Mouse (Mus musculus): ENCODE data around the gene Gpnmb. TPM values are rescaled to one million over a fixed set of nuclear protein-coding genes. Genes with fewer than 3 reads are reported as not detected.

Gene Gpnmb
- total RNA-seq (2014; rRNA removed) (0.92 and 1.6 TPM in 2 replicates), polyA plus RNA-seq (2015; fragmentation: Nextera tagmentation; extraction: Ambion mirVana) (1.4 and 1.8 TPM in 2 replicates)

- 0 out of 2 replicates have a peak, but pooled peaks cover 5% of the 10 kb centered on the region for H3K27me3 ChIP-seq (ENCODE audit: insufficient read depth, low read length)
- H3K4me2 ChIP-seq (ENCODE audit: low read depth): no peak within 1 kb of the TSS
- 52% methylated on average over 28 of the region's 28 CpGs for WGBS
- H3K4me1 ChIP-seq (ENCODE audit: insufficient read depth): no peaks in the 10 kb centered on the region
- H3K9me3 ChIP-seq (ENCODE audit: low read length): no peaks in the 10 kb centered on the region
- H3K4me3 ChIP-seq (ENCODE audit: low read depth, low read length): no peak within 1 kb of the TSS
- no peak within 1 kb of the TSS for H3K27ac ChIP-seq (ENCODE audit: low read depth, low read length)
- DNase-seq (no peak), ATAC-seq (no peak)
- no peak for TF ChIP-seq CTCF (IDR thresholded peaks at IDR 0.05; ENCODE audit: low read depth)
- no peak within 1 kb of the TSS for H3K9ac ChIP-seq
- no peaks in the 10 kb centered on the region for H3K36me3 ChIP-seq (ENCODE audit: insufficient read depth)
Observed at GRCm38 (mm10) chr6:49036275-49037267, at the start of gene Gpnmb. TSS of gene Gpnmb (plus strand) at chr6:49036546.

DNA sequence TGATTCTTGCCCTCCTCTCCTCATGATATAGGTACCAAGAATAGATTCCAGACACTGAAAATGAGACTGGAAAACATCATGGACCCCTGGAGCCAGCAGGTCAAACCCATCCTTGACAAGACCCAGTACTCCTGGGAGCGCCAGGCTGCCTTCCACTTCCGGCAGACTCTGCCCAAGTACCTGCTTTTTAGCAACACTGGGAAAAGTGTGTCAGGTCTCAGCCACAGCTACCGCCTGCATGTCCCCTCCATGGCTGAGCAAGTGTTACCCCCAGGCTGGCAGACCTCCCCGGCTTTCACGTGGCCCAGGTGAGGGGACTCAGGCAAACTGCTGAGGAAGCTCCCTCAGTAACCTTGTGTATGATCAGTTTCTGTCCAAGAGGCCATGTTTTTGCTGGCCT lies 46.4 kb upstream of the Gpnmb start:
- H3K9ac ChIP-seq: no peak overlapping the region
- WGBS: 90% methylated on average over 5 of the region's 5 CpGs
- H3K36me3 ChIP-seq (ENCODE audit: insufficient read depth): no peaks in the 10 kb centered on the region
- H3K27ac ChIP-seq (ENCODE audit: low read depth, low read length): no peak overlapping the region
- no peak overlapping the region for H3K4me3 ChIP-seq (ENCODE audit: low read depth, low read length)
- no peak for TF ChIP-seq CTCF (IDR thresholded peaks at IDR 0.05; ENCODE audit: low read depth)
- ATAC-seq: no peak
- H3K4me2 ChIP-seq (ENCODE audit: low read depth): no peak overlapping the region
- no peaks in the 10 kb centered on the region for H3K9me3 ChIP-seq (ENCODE audit: low read length)
- no peaks in the 10 kb centered on the region for H3K27me3 ChIP-seq (ENCODE audit: insufficient read depth, low read length)
- no peak for DNase-seq
- H3K4me1 ChIP-seq (ENCODE audit: insufficient read depth): no peaks in the 10 kb centered on the region

DNA sequence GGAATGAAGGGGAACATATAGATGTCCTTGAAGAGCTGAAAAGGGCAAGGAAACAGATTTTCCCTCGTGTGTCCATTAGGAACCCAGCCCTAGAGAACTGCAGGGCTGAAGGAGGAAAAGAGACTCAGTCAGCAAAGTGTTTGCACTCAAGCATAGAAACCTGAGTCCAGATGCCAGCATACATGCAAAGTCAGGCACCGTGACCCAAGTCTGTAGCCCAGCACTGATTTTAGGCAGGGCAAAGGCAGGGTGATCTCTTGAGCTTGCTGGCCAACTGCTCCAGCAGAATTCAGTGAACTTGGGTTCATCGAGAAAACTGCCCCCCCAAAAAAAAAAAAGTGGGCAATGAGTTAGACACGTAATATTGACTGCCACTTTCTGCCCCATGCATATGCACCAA lies 44.4 kb upstream of the Gpnmb start:
- no peak for TF ChIP-seq CTCF (IDR thresholded peaks at IDR 0.05; ENCODE audit: low read depth)
- H3K4me1 ChIP-seq (ENCODE audit: insufficient read depth): no peaks in the 10 kb centered on the region
- H3K27me3 ChIP-seq (ENCODE audit: insufficient read depth, low read length): no peaks in the 10 kb centered on the region
- no peak overlapping the region for H3K9ac ChIP-seq
- DNase-seq (no peak), ATAC-seq (no peak)
- no peaks in the 10 kb centered on the region for H3K9me3 ChIP-seq (ENCODE audit: low read length)
- H3K4me2 ChIP-seq (ENCODE audit: low read depth): no peak overlapping the region
- H3K4me3 ChIP-seq (ENCODE audit: low read depth, low read length): no peak overlapping the region
- WGBS: 78% methylated on average over 4 of the region's 4 CpGs
- no peaks in the 10 kb centered on the region for H3K36me3 ChIP-seq (ENCODE audit: insufficient read depth)
- no peak overlapping the region for H3K27ac ChIP-seq (ENCODE audit: low read depth, low read length)

DNA sequence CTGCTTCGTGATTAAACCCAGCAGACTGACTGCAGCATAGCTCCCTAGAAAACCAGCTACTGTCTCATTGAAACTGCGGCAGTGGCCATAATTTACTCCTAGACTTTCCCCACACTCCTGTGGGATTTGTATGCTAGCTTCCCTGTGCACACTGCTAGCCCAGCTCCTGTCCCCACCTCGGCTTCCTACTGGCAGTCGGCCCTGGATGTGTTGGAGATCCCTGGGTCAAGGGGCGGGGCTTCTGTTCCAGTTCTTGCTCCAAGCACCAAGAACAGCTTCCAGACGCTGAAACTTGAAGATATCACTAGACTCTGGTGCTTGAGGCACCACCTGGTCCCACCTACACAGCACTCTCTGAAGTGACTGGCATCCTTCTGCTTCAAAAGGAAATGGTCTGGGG lies 38.2 kb upstream of the Gpnmb start:
- no peak overlapping the region for H3K27ac ChIP-seq (ENCODE audit: low read depth, low read length)
- H3K4me1 ChIP-seq (ENCODE audit: insufficient read depth): no peaks in the 10 kb centered on the region
- TF ChIP-seq CTCF (IDR thresholded peaks at IDR 0.05; ENCODE audit: low read depth): no peak
- H3K4me2 ChIP-seq (ENCODE audit: low read depth): no peak overlapping the region
- H3K9ac ChIP-seq: no peak overlapping the region
- H3K36me3 ChIP-seq (ENCODE audit: insufficient read depth): no peaks in the 10 kb centered on the region
- WGBS: 73% methylated on average over 6 of the region's 6 CpGs
- H3K27me3 ChIP-seq (ENCODE audit: insufficient read depth, low read length): no peaks in the 10 kb centered on the region
- H3K4me3 ChIP-seq (ENCODE audit: low read depth, low read length): no peak overlapping the region
- DNase-seq (no peak), ATAC-seq (no peak)
- H3K9me3 ChIP-seq (ENCODE audit: low read length): no peaks in the 10 kb centered on the region

DNA sequence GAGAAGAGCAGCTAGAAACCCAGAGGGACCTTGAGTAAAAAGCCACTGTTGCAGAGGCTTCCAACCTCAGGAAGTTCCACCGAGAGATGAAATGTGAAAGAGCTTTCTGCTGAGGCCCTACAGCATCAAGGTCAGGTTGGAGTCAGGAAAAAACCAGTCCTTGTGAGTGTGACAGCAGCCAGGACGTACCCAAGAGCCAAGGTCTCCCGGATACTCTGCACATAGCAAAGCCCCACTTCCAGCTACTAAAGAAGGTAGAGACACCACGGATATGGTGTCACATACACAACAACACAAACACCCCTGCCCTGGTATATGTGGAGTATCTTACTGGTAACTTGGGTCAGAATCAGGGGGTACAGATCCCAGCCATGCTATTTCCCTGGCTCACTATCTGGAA lies 37.5 kb upstream of the Gpnmb start:
- H3K27me3 ChIP-seq (ENCODE audit: insufficient read depth, low read length): no peaks in the 10 kb centered on the region
- DNase-seq: no peak

DNA sequence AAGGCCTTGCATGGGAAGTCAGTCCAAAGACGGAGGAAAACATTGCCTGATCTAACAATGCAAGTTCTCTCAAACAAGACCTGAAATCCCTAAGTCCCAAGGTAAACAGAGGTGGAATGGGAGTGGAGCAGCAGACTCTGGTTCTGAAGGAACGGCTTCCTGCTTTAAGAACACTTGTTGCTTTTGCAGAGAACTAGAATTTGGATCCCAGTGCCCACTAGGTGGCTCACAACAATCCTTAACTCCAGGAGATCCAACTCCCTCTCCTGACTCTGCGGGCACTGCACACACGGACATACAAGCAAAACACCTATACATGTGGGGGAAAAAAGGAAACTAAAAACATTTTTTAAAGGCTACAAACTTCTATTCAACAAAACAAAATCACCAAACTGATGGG lies 33.0 kb upstream of the Gpnmb start:
- WGBS: 43% methylated on average over 4 of the region's 4 CpGs
- H3K4me3 ChIP-seq (ENCODE audit: low read depth, low read length): no peak overlapping the region

More for the DNA sequence above, 37.5 kb upstream of the Gpnmb start:
- 93% methylated on average over 4 of the region's 4 CpGs for WGBS
- H3K36me3 ChIP-seq (ENCODE audit: insufficient read depth): no peaks in the 10 kb centered on the region
- no peak overlapping the region for H3K27ac ChIP-seq (ENCODE audit: low read depth, low read length)
- no peak overlapping the region for H3K4me2 ChIP-seq (ENCODE audit: low read depth)
- H3K9me3 ChIP-seq (ENCODE audit: low read length): no peaks in the 10 kb centered on the region
- TF ChIP-seq CTCF (IDR thresholded peaks at IDR 0.05; ENCODE audit: low read depth): no peak
- H3K4me3 ChIP-seq (ENCODE audit: low read depth, low read length): no peak overlapping the region
- no peak overlapping the region for H3K9ac ChIP-seq
- ATAC-seq: no peak
- H3K4me1 ChIP-seq (ENCODE audit: insufficient read depth): no peaks in the 10 kb centered on the region

GRCm38 (mm10) chr6:49007981-49008380 lies 28.4 kb upstream of the Gpnmb start:
- H3K27me3 ChIP-seq (ENCODE audit: insufficient read depth, low read length): no peaks in the 10 kb centered on the region
- no peaks in the 10 kb centered on the region for H3K9me3 ChIP-seq (ENCODE audit: low read length)
- ATAC-seq (peak; percentile 36; the same call in 1 of the 2 replicates), DNase-seq (peak; percentile 84)
- H3K4me1 ChIP-seq (ENCODE audit: insufficient read depth): 0 out of 2 replicates have a peak, but pooled peaks cover 4% of the 10 kb centered on the region
- no peaks in the 10 kb centered on the region for H3K36me3 ChIP-seq (ENCODE audit: insufficient read depth)
- peak overlapping the region; percentile 58 for H3K4me2 ChIP-seq (ENCODE audit: low read depth)
- peak overlapping the region; percentile 31 for H3K9ac ChIP-seq
- TF ChIP-seq CTCF (IDR thresholded peaks at IDR 0.05; ENCODE audit: low read depth): peak; percentile 86
- 2% methylated on average over 9 of the region's 9 CpGs for WGBS
- peak overlapping the region; percentile 30 for H3K4me3 ChIP-seq (ENCODE audit: low read depth, low read length)
- H3K27ac ChIP-seq (ENCODE audit: low read depth, low read length): no peak overlapping the region

More for the DNA sequence above, 33.0 kb upstream of the Gpnmb start:
- Histone ChIP-seq H3K4me1 (ENCODE audit: insufficient read depth) (no peaks in the 10 kb centered on the region), H3K9me3 (ENCODE audit: low read length) (no peaks in the 10 kb centered on the region), H3K27me3 (ENCODE audit: insufficient read depth, low read length) (no peaks in the 10 kb centered on the region), H3K36me3 (ENCODE audit: insufficient read depth) (no peaks in the 10 kb centered on the region), H3K9ac (no peak overlapping the region), H3K27ac (ENCODE audit: low read depth, low read length) (no peak overlapping the region), H3K4me2 (ENCODE audit: low read depth) (no peak overlapping the region)
- ATAC-seq (no peak), DNase-seq (peak; percentile 18)
- peak; percentile 57 for TF ChIP-seq CTCF (IDR thresholded peaks at IDR 0.05; ENCODE audit: low read depth)
